Mouse (Mus musculus) frontal cortex, postnatal 10 days (tissue): ENCODE data around the gene Crabp2.
"Not testable (repeated sequence)": the region's sequence is repeated elsewhere in the genome, so short reads cannot be mapped to it uniquely, and the experiment has no call there.

Experiments
- DNase-seq, 2 experiments: peaks; one replicate each; pipeline ENCODE4 v3.0.0; 2022; ENCODE audit warnings: low spot score in 2 of 2, mixed read lengths in 1 of 2

The Crabp2 gene

DNA sequence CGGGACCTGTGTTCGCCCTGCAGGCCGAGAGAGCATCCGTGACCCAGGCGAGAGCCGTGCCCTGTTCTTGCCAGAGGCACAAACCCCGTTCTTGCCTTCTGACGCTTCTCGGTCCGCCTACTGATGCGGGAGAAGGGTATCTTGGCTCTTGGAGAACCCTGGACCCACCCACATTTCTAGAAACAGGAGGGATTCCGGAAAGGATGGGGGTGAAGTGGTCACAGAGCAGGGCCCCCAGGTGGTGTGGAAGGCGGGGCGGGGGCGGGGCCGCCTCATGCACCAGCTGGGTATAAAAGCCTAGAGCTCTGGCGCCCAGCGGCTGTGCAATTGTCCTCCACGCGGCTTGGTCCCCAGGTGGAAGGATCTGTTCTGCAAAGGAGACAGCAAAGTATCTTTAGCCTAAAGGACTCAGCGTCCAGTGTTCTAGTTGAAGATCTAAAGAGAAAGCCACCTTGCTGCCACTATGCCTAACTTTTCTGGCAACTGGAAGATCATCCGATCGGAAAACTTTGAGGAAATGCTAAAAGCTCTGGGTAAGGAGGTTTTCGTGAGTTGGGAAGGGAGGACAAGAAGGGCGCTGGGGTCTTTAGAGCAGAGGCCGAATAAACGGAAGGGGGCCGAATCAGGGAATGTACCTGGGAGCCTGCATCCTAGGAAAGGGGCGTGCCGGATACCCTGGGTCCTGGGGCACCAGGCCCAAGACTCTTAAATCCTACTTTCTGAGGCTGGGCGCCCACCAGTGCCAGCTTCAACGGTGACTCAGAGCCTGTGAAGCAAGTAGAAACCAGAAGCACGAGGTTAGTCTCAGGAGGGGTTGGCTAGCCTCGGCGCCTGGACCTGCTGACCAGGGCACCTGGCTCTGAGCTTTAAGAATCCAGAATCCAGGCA lies at the start of gene Crabp2:
Crabp2 (plus strand) TSS at position 289 of the 888 bp plus-strand sequence.
- DNase-seq: no peak

DNA sequence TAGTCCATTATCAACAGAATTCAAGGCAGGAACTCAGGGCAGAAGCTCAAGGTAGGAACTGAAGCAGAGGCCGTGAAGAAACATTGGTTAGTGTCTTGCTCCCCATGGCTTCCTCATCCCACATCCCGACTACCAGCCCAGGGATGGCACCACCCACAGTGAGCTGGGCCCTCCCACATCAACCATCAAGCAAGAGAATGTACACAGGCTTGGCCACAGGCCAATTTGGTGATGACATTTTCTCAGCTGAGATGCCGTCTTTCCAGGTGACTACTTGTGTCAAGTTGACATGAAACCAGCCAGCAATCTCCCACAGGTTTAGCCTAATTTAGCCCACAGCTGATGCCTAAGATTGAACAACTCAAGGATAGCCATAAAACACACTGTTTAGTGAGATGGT lies 49.2 kb upstream of the Crabp2 start:
- no peak for DNase-seq

DNA sequence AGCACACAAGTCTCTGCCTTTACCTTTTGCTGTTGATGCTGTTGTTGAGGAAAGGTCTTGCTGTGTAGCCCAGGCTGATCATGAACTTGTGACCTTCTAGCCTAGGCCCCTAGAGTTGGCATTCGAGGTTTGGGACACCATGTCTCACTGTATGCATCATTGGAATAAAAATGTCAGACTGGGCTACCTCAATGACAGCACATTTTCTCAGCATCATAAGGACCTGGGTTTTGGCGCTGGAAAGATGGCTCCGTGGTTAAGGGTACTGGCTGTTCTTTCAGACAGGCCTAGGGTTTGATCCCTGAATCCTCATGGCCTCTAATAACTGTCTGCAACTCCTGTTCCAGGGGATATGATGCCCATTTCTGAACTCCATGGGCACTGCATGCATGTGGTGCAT lies 48.7 kb upstream of the Crabp2 start:
- no peak for DNase-seq

DNA sequence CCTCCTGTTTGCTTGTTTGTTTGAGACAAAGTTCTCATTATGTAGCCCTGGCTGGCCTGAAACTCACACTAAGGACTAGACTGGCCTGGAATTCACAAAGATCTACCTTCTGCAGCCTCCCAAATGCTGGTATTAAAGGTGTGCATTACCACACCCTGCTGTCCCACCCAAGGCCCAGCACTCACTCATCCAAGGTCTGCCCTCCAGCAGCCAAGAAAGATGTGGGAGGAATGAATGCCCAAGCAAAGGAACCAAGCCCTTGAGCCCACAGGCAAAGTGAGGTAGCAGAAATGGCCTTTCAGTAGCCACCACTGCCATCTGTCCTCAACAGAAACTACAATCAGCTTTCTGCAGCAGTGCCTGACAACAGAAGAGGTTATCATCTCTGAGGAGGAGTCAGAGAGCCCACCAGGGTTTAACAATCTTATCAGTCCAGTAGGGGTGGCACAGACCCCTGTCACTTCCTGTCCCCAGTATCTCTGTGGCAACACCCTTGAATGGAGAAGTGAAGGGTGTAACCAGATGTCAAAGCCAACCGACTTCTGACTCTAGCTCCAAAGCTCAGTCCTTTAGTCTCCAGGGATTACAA lies 47.3 kb upstream of the Crabp2 start:
- no peak for DNase-seq

DNA sequence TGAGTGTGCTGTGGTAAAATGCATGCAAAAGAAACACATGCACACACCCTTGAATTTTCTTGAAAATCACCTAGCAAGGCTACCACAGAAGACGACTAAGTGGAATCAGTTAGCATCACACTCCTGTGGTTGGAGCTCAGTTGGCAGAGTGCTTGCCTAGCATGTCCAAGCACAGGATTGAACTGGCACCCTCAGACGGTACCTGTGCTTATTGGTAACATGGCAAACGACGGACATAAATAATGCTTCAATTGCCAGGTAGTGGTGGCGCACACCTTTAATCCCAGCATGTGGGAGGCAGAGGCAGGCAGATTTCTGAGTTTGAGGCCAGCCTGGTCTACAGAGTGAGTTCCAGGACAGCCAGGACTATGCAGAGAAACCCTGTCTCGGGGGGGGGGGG lies 46.5 kb upstream of the Crabp2 start:
- DNase-seq: not testable (repeated sequence)

DNA sequence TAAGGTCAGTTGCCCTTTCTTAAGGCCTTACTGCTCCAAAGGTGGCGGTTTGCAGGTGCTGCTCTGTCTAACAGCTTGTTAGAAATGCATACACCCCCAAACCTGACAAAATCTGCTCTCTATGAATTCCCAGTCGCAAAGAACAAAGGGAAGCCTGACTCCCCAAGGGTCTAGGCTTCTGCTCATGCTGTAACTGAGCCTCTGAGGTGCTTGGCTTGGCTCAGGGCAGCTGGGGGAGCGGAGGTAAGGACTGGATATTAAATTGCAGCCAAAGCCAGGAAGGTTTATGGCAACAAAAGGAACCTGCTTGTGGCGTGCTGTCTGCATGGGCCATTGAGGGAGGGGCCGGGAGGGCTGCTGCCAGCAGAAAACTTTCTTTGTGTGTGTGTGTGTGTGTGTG lies 44.6 kb upstream of the Crabp2 start:
- DNase-seq: no peak

DNA sequence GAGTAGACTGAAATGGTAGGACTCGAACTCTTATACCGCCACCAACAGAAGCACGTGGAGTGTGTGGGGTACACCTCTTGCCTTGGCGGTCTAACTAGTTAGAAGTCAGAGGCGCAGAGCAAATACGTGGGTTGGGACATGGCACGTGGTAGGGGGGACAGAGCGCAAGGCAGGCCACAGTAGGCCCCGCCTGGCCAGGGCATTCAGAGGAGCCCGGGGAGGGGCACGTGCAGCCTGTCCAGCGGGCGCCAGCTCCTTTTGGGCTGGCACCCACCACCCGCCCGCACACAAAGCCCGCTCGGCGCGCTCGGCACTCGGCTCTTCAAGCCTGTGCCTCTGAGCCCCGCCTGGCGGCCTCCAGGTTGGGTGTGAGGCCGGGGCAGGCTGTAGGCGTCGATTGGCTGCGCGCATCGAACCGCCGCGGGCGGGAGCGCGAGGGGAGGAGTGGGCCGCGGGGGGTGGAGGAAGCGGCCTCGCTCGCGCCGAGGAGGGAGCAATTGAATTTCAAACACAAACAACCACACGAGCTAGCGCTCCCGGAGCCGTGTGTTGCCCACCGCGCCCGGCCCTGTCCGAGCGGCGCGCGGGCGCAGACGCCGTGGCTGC lies 42.5 kb upstream of the Crabp2 start, which contains the start of gene Hdgf:
Hdgf (plus strand) TSS at position 442 of the 606 bp plus-strand sequence.
- peak; percentile 94 for DNase-seq

DNA sequence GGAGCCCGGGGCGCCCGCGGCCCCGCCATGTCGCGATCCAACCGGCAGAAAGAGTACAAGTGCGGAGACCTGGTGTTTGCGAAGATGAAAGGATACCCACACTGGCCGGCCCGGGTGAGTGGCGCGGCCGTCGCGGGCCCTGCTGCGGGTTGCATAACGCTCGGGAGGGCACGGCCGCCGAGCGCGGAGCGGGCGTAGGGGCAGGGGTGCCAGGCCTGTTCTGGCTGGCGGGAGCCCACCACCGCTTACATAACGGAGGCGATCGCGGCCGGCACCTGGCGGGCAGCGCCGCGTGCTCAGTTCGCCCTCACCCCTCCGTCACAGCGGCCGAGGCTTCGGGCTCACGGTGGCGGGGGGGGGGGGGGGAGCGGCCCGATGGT lies 41.9 kb upstream of the Crabp2 start:
- DNase-seq: peak in 1 of 2 experiments; percentile 57

DNA sequence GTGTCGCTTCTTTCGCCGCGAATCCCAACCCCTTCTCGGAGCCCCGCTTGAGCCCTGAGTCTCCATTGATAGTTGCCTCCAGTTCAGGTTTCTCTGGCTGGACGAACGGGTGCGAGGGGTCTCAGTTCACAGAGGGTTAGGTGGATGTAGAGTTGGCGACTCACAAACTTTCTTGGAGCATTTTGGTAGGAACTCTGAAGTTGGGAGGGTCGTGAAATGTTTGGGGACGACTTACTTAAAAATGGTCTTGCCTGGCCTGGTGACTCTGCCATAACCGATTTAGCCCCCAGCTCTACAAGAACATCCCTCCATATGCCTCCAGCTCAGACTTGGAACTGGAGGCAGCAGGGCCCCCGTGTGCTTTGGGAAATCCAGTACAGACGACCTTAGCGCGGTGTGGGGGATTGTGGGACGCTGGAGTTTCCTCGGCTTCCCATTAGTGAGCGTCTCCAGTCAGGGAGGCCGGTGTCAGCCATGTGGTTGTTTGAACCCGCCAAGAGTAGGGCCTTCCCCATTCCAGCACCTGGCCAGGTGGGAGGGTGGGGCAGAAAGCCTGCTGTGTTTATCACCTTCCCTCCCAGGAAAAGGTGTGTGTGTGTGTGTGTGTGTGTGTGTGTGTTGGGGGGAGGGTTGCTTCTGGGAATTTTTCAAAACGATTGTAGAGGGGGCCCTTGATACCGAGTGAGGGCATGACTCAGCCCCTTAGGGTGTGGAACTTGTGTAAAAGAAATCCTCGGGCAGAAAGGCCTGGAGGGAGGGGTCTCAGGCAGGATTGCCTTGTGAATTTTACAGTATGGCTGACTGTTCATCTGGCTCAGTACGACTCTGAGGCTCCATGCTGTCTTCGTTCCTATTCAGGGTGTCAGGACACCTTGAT lies 41.2 kb upstream of the Crabp2 start:
- no peak for DNase-seq

DNA sequence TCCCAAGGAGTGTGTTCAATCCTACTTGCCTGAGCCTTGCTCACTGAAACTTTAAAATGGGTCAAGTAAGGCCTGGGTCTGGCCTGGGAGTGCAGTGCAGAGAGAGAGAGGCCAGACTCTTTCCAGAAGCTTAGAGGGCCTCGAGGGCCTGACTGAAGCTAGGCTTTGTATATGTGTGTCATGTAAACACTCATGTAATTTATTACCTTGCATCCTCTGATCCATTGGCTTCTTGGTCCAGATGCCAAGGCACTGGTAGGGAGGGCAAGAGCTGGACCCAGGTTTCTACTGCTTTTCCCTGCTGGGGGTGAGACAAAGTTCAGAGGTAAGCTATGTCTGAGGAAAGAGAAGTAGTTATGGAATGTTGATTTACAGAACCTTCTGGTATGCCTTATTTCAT lies 40.6 kb upstream of the Crabp2 start:
- DNase-seq: no peak

DNA sequence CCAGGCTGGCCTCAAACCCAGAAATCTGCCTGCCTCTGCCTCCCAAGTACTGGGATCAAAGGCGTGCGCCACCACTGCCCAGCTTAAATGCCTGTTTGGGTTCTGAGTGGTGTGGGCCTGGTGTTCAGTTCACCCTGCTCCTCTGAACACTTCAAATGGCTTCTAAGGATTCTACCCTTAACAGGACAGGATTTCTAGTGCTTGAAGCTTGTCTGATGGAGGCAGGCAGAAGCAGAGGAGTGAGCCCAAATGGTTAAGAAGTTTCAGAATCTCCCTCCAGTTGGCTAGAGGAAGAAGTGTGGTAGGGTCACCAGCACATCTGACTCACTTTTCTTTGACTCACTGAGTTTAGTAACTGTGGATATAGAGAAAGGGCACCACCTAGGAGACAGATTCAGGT lies 39.1 kb upstream of the Crabp2 start:
- no peak for DNase-seq

DNA sequence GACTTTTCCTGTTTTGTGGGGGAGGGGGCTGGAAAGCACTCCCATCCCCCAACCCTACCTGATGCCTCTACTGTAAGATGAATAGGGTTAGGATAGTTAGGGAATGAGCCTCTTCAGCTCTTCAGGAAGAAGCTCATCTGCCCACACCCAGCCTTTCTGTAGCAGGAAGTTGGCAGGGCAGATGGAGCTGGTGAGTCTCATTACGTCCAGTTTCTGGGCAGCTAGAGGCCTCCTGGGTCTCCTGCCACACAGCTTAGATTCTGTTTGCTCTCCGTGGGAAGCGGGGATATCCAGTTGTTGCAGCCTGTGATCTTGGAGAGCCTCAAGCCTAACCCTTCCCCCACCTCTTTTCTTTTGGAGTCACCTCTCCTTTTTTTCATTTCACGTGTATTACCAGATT lies 38.6 kb upstream of the Crabp2 start:
- no peak for DNase-seq

DNA sequence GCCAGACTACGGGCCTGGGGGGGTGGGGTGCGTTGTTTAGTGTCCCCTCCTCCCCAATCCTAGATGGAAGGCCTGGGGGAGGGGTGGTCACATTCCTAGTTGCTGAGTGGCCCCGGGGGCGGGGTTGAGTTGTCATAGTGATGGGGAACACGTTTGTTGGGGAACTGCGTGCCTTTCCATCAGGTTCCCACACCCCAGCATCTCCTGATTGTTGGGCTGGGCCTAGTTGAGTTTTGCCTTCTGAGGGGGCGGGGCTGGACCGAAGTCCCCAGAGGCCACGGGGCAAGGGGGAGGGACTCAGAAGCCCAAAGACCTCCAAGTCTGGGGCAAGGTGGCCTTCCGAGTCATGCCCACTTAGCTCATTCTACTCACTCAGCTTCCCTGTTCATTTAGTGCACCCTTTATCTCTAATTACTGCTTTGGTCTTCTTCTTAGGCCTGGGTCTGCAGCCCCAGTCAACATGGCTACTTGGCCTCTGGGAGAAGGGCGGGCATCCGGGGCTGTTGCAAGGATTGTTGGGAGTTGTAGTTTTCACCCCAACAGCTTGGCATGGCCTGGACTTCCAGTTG lies 37.8 kb upstream of the Crabp2 start:
- peak; percentile 50 to 80 for DNase-seq

DNA sequence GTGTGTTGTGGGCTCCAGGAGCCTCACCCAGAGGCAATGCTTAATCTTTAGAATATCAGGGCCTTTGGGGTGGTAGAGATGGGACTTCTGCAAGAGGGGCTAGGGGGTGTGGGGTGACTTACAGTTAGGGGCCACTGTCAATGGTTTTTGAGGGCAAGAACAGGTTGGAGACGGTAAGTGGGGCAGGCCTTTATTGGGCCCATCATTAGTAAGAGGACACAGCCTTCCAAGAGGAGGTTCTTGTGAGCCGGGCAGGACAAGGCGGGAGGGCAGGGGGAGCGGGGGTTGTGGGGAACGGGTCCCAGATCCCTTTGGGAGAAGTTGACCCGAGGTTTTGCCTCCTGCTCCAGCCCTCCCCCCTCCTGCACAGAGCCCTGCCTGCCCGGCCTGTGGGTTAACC lies 35.0 kb upstream of the Crabp2 start:
- DNase-seq: no peak

DNA sequence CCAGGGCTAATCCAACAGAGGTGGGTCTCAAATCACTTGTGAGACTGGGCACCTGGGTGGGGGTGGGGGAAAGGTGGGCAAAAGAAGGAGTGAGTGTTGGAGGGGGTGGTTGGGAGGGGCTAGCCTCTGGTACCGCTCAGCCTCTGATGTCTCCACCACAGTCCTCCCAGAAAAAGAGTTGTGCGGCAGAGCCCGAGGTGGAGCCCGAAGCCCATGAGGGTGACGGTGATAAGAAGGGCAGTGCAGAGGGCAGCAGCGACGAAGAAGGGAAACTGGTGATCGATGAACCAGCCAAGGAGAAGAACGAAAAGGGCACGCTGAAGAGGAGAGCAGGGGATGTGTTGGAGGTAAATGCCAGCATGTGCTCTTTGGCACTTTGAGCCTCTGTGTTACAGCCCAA lies 34.6 kb upstream of the Crabp2 start:
- DNase-seq: no peak

DNA sequence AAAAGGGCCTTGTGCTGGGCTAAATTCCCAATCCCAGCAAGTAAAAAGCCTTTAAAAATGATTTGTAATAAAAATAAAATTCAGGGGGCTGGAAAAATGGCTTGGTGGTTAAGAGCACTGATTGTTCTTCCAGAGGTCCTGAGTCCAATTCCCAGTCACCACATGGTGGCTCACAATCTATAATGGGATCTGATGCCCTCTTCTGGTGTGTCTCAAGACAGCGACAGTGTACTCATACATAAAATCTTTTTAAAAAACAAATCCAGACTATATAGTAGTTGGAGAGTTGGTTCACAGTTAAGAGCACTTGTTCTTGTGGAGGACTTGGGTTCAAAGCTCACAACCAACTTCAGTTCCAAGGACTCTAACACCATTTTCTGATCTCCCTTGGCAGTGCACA lies 31.5 kb upstream of the Crabp2 start:
- no peak for DNase-seq

DNA sequence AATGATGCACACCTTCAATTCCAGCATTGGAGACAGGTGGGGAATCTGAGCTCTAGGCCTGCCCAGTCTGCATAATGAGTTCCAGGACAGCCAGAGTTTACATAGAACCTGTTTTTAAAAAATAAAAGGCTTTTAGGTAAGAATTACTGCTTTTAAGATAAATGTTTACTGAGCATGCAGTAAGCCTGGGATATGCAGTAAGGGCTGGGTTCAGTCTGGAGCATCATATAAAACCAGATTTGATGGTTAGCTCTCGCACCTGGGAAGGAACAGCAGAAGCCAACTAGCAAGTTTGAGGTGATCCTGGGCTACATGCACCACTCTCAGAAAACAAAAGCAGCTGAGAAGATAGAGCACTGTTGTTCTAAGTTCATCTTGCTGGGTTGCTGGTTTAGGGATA lies 29.9 kb upstream of the Crabp2 start:
- no peak for DNase-seq

DNA sequence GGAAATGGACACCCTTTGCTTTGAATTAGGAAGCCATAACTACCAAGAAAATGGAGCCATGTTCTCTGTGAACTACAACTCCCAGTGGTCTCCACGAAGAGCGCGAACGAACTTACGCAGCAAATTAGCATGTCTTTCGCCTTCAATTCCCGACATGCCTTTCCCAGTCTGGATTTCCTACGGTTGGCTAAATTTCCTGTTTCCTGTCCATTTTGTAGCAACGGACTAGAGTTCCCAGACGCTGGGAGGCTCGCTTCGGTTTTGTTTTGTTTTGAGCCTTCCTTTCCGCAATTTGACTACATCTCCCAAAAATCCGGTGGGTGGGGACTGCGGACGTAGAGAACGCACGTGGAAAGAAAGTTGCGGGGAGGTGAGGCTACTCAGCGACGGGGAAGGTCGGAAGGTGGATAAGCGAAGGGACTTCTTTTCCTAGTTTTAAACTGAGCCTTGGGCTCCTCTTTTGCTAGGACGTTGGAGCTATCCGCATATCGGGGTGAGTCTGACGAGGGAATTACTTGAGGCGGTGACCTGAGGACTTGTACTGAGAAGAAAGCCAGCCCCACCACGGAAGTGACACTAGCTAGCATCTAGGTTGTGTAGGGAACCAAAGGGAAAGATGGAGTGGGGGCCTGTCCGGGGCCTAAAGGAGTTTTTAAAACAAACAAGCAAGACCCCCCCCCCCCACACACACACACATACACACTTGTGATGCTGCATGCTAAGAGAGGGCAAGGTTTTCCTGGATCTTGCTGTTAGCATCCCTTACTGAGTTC lies 28.9 kb upstream of the Crabp2 start, which contains the start of gene Mrpl24:
Mrpl24 (plus strand) TSS at position 171 of the 773 bp plus-strand sequence.
- DNase-seq: peak; percentile 78 to 83

DNA sequence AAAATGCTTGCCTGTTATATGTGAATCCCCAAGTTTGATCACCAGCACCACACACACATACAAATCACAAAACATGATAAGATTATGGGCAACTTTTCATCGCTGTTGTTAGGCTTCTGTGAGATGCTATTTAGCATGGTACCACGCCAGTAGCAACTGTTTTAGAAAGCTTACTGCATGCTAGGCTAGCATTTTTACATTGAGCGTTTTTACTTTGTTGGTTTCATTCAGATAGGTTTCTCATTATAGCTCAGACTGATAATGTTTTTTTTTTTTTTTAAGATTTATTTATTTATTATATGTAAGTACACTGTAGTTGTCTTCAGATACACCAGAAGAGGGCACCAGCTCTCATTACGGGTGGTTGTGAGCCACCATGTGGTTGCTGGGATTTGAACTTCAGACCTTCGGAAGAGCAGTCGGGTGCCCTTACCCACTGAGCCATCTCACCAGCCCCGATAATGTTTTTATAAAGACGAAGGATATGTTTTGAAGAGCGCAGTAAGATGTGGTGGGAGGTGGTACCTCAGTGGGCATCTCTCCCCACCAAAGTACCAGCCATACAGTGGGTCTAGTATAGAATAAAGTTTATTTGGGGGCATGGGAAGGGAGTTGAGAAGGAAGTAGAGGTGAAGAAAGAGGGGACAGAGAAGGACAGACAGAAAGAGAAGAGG lies 28.1 kb upstream of the Crabp2 start:
- DNase-seq: no peak

DNA sequence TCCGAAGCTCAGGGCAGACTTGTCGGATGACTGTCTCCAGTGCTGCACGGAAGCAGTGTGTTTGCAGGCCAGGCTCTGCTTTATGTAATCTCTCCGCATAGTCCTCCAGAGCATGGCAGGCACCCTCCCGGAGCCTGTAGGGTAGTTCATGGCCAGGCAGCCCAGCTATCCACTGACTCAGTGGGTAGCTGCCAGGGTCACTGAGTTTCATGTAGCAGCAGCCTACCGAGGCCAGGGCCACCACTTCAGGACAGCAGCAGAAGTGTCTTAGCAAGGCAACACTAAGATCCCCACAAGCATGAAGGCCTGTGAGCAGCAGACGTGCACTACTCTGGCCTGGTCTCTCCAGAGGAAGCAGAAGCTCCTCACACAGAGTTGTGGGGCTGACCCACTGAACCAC lies 23.5 kb upstream of the Crabp2 start:
- no peak for DNase-seq
